Mouse (Mus musculus) heart, embryonic 13.5 days (tissue): ENCODE data around the gene Eme2. TPM values are rescaled to one million over a fixed set of nuclear protein-coding genes. Genes with fewer than 3 reads are reported as not detected.
A peak's percentile ranks its signal among the peaks of the same experiment; 100 is the strongest.

Experiments used
- ATAC-seq: fragments of 200-750 bp; cut with Nextera tagmentation; 2 replicates; pipeline ENCODE4 v1.8.0; 2017; ENCODE audit warnings: moderate TSS enrichment; ENCODE audit not compliant: insufficient number of reproducible peaks, low FRiP score, low TSS enrichment; ENCODE audit errors: extremely low read depth
- H3K27ac ChIP-seq: fragments of 300-500 bp; sonication (generic); replicated peaks from 2 replicates; pipeline ENCODE4 v1.5.1; 2015; ENCODE audit warnings: moderate library complexity, mild to moderate bottlenecking, inconsistent platforms
- H3K27me3 ChIP-seq: fragments of 300-500 bp; sonication (generic); replicated peaks from 2 replicates; pipeline ENCODE4 v1.6.1; 2015; ENCODE audit warnings: mild to moderate bottlenecking, inconsistent platforms
- H3K36me3 ChIP-seq: fragments of 300-500 bp; sonication (generic); 2 replicates; pipeline ENCODE4 v1.6.1; 2015; ENCODE audit warnings: mild to moderate bottlenecking, inconsistent platforms
- H3K4me1 ChIP-seq: fragments of 300-500 bp; sonication (generic); 2 replicates; pipeline ENCODE4 v1.6.1; 2015; ENCODE audit warnings: inconsistent platforms
- H3K4me2 ChIP-seq: fragments of 300-500 bp; sonication (generic); 2 replicates; pipeline ENCODE4 v1.6.1; 2015; ENCODE audit warnings: inconsistent platforms, mild to moderate bottlenecking, moderate library complexity
- H3K4me3 ChIP-seq: fragments of 300-500 bp; sonication (generic); 2 replicates; pipeline ENCODE4 v1.5.1; 2015; ENCODE audit warnings: moderate library complexity, mild to moderate bottlenecking, inconsistent platforms
- H3K9ac ChIP-seq: fragments of 300-500 bp; sonication (generic); 2 replicates; pipeline ENCODE4 v1.6.1; 2015; ENCODE audit warnings: inconsistent platforms, mild to moderate bottlenecking, moderate library complexity
- H3K9me3 ChIP-seq: fragments of 300-500 bp; sonication (generic); 2 replicates; pipeline ENCODE4 v1.6.1; 2016; ENCODE audit warnings: inconsistent platforms
- WGBS: fragments of 180-500 bp; shearing (Covaris S2); methylation state at CpG from one replicate; pipeline ENCODE4 v1.1.7; 2015; ENCODE audit warnings: mixed read lengths; 5-methylcytosine and 5-hydroxymethylcytosine counted together
- polyA plus RNA-seq: library from polyadenylated mRNA; unstranded; fragments of >200 nt; fragmentation: Nextera tagmentation; extraction: Ambion mirVana; gene quantifications from 2 replicates; pipeline ENCODE4 v1.2.1, GENCODE M21; 2015

Eme2 gene
- polyA plus RNA-seq, 1 experiment from 2014 or later = 22.5 TPM

DNA sequence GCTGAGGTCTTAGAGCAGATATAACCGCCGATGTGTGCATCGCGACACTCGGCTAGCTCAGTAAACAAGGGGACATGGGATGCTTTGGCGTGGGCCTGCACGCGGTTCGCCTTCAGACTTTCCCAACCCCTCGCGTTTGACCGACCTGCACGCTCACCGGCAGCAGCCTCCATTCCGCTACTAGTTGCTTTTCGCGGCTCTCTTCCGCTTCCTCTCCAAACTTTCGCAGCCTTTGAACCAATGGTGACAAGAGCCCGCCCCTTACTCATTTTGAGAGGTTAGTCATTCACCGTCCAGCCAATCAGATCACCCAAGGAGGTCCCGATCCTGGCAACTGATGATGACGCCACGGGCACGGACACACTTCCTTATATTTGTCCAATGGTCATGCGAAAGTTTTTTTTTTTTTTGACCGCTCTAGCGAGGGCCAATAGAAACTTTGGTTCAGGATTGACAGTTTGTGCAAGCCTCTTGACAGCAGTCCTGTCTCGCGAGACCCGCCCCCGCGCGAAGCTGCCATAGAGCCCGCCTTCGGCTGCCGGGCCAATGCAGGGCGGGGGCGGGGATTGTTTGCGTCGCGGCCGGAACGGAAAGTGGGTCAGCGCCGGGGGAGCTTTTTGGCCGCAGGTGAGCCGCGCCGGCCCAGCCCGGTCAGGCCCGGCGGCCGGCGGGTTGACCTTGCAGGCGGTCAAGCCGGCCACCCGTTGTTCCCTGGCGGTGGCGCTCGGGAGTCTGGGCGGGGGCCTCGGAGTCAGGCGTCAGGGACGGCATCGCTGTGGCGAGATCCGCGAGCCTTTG, 8.6 kb downstream of the Eme2 start, which contains the start of the genes Nubp2 and Spsb3:
TSS of gene Nubp2 (minus strand) at position 216 of the 798 bp plus-strand sequence.
TSS of gene Spsb3 (plus strand) at position 510 of the 798 bp plus-strand sequence.
- under 1% methylated on average over 69 of the region's 69 CpGs for WGBS

GRCm38 (mm10) chr17:24885356-24886133, 9.3 kb downstream of the Eme2 start:
- Histone ChIP-seq H3K27ac (no peak overlapping the region), H3K4me1 (peaks cover 30% of the 10 kb centered on the region), H3K4me3 (peak overlapping the region; percentile 76), H3K9ac (peak overlapping the region; percentile 81), H3K9me3 (no peaks in the 10 kb centered on the region), H3K27me3 (no peaks in the 10 kb centered on the region), H3K4me2 (peak overlapping the region; percentile 98), H3K36me3 (peaks cover 48% of the 10 kb centered on the region)
- ATAC-seq = no peak
- 23% methylated on average over 22 of the region's 22 CpGs for WGBS

More for the DNA sequence above, 8.6 kb downstream of the Eme2 start, which contains the start of the genes Nubp2 and Spsb3:
- Histone ChIP-seq H3K4me1 (peaks cover 30% of the 10 kb centered on the region), H3K27ac (peak within 1 kb of the TSS; percentile 77), H3K9ac (peak within 1 kb of the TSS; percentile 89), H3K36me3 (peaks cover 56% of the 10 kb centered on the region), H3K4me3 (peak within 1 kb of the TSS; percentile 76), H3K9me3 (no peaks in the 10 kb centered on the region), H3K4me2 (peak within 1 kb of the TSS; percentile 98), H3K27me3 (no peaks in the 10 kb centered on the region)
- ATAC-seq = peak; percentile 94

DNA sequence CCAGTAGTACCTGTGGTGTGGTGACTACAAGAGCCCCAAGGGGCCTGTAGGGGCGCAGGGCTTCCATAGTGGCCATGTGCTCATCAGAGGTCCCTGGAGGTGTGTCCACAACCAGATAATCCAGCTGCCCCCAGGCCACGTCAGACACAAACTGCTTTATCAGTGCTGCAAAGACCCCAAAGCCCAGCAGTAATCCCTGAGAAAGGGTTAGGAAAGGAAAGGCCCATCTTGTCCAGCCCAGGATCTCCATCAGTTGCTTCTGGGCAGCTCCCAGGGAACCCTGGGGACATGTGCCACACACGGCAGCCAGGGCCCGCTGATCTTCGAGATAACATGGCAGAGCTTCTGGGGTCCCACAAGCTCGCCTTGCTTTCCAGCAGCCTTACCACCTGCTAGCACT, 10.5 kb downstream of the Eme2 start:
- Histone ChIP-seq H3K4me2 (no peak overlapping the region), H3K36me3 (peaks cover 37% of the 10 kb centered on the region), H3K9me3 (no peaks in the 10 kb centered on the region), H3K9ac (no peak overlapping the region), H3K4me1 (peaks cover 30% of the 10 kb centered on the region), H3K27me3 (no peaks in the 10 kb centered on the region), H3K27ac (no peak overlapping the region), H3K4me3 (no peak overlapping the region)
- ATAC-seq = no peak
- WGBS = 70% methylated on average over 6 of the region's 6 CpGs

DNA sequence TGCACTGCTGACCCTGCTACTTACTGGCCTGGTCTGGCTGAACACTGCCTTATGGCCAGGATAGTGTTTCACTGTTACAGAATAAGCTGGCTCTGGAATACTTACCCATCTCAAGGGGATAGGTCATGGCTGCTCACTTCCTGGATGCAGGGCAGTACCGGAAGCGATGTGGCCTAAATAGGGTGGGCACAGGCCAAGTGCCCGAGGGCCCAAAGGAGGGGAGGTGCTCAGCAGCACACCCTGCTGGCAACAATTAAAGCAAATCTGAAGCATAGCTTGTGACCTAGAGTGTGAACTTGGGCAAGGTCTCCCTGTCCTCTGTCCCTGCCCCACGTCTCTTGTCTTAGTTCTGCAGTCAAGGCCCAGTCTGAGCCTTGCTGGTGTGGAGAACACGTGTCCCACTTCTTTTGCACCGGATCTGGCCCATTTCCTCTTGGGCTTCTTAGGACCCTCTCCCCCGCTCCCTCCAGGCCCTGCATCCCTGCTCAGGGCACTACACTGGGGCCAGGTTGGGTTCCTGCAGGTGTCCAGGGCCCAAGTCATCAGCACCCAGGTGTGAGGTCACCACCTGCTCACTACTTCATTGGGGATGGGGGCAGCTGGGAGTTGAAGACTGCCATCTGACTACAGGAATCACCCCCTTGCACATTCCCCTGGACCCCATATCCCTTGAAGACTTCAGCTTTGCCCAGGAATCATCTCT, 13.0 kb downstream of the Eme2 start:
- Histone ChIP-seq H3K4me2 (no peak overlapping the region), H3K9me3 (no peaks in the 10 kb centered on the region), H3K27ac (no peak overlapping the region), H3K36me3 (peaks cover 28% of the 10 kb centered on the region), H3K4me3 (no peak overlapping the region), H3K4me1 (peaks cover 14% of the 10 kb centered on the region), H3K27me3 (no peaks in the 10 kb centered on the region), H3K9ac (no peak overlapping the region)
- WGBS = 46% methylated on average over 7 of the region's 7 CpGs
- no peak for ATAC-seq

DNA sequence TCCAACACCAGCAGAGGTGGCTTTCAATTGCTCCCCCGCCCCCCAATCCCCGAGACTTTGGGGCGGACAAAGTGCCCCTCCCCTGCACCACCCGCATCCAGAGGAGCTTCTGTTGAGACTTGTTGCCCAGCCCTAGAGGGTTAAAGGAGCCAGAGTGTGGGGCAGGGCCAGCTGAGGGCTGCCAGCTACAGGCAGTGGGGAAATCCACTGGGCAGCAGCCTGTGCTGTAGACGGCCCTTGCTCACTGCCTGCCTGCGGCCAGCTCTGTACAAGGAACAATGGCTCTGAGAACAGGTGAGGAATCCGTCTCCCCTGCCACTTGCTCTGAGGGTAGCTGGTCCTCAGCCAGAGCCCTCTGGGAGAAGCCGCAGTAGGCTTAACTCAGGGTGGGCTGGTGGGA, 16.4 kb downstream of the Eme2 start:
- ATAC-seq = no peak
- Histone ChIP-seq H3K4me3 (no peak overlapping the region), H3K4me1 (0 out of 2 replicates have a peak, but pooled peaks cover 4% of the 10 kb centered on the region), H3K27me3 (no peaks in the 10 kb centered on the region), H3K9ac (no peak overlapping the region), H3K4me2 (no peak overlapping the region), H3K36me3 (peaks cover 14% of the 10 kb centered on the region), H3K9me3 (no peaks in the 10 kb centered on the region), H3K27ac (no peak overlapping the region)
- WGBS = 70% methylated on average over 8 of the region's 8 CpGs

GRCm38 (mm10) chr17:24878117-24878397, 16.8 kb downstream of the Eme2 start:
- ATAC-seq = no peak
- no peak overlapping the region for H3K9ac ChIP-seq
- no peak overlapping the region for H3K27ac ChIP-seq

DNA sequence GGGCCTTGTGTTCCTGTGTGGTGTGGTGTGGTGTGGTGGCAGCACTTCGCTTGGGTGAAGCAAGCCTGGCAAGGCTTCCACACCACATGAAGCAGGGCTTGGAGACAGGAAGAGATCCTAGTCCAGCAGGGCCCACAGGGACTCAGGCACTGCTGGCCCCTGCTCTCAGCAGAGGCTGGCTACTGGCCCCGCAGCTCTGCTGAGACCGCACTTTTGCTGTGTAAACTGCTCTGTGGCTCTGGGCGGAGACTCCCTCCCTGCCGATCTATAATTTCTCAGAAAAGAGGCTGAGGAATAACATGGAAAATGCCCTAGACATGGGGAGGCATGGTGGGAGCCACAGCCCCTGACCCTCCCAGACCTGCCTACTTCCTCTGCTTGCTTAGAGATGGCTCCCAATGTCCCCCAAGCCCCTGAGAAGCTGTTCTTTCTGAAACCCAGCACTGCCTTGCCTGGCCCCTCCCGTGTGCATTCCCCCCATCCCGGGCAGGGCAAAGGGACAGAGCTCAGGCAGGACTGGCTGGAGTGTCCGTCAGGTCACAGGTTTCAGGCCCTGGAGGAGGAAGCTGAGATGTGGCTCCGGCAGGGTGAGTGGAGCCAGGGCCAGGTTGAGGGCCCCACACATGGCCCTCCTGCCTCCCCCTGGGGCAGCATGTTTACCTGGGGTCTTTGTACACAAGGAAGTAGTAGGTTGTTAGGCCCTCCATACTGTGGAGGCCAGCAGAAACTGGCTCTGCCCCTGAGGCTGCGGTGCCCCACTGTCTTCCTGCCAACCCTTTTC, 17.4 kb downstream of the Eme2 start:
- no peak overlapping the region for H3K27ac ChIP-seq
- no peak overlapping the region for H3K9ac ChIP-seq

More at GRCm38 (mm10) chr17:24878117-24878397, 16.8 kb downstream of the Eme2 start:
- H3K4me1 ChIP-seq = 0 out of 2 replicates have a peak, but pooled peaks cover 4% of the 10 kb centered on the region
- no peaks in the 10 kb centered on the region for H3K27me3 ChIP-seq
- no peak overlapping the region for H3K4me2 ChIP-seq
- H3K9me3 ChIP-seq = no peaks in the 10 kb centered on the region
- H3K4me3 ChIP-seq = no peak overlapping the region
- peaks cover 9% of the 10 kb centered on the region for H3K36me3 ChIP-seq
- WGBS = 42% methylated on average over 5 of the region's 5 CpGs

GRCm38 (mm10) chr17:24874989-24875388, 19.9 kb downstream of the Eme2 start:
- no peaks in the 10 kb centered on the region for H3K4me1 ChIP-seq
- 59% methylated on average over 8 of the region's 8 CpGs for WGBS
- no peak overlapping the region for H3K9ac ChIP-seq
- H3K36me3 ChIP-seq = no peaks in the 10 kb centered on the region
- no peaks in the 10 kb centered on the region for H3K9me3 ChIP-seq
- no peak overlapping the region for H3K4me2 ChIP-seq
- no peaks in the 10 kb centered on the region for H3K27me3 ChIP-seq
- H3K4me3 ChIP-seq = no peak overlapping the region
- H3K27ac ChIP-seq = no peak overlapping the region
- no peak for ATAC-seq

More for the DNA sequence above, 17.4 kb downstream of the Eme2 start:
- Histone ChIP-seq H3K9me3 (no peaks in the 10 kb centered on the region), H3K36me3 (peaks cover 4% of the 10 kb centered on the region), H3K27me3 (no peaks in the 10 kb centered on the region), H3K4me1 (0 out of 2 replicates have a peak, but pooled peaks cover 4% of the 10 kb centered on the region), H3K4me3 (no peak overlapping the region), H3K4me2 (no peak overlapping the region)
- no peak for ATAC-seq
- 57% methylated on average over 10 of the region's 10 CpGs for WGBS

- H3K4me1 ChIP-seq = no peaks in the 10 kb centered on the region
- H3K9ac ChIP-seq = no peak overlapping the region
- no peak overlapping the region for H3K4me3 ChIP-seq
- no peaks in the 10 kb centered on the region for H3K27me3 ChIP-seq
- H3K27ac ChIP-seq = no peak overlapping the region
- H3K9me3 ChIP-seq = no peaks in the 10 kb centered on the region
- WGBS = 48% methylated on average over 1 of the region's 1 CpGs
- H3K4me2 ChIP-seq = no peak overlapping the region
- H3K36me3 ChIP-seq = no peaks in the 10 kb centered on the region
- no peak for ATAC-seq
These were observed 20.5 kb downstream of the Eme2 start for GRCm38 (mm10) chr17:24874405-24874745.

- Histone ChIP-seq H3K36me3 (no peaks in the 10 kb centered on the region), H3K4me1 (no peaks in the 10 kb centered on the region), H3K9me3 (no peaks in the 10 kb centered on the region), H3K27ac (no peak overlapping the region), H3K9ac (no peak overlapping the region), H3K4me3 (no peak overlapping the region), H3K4me2 (no peak overlapping the region), H3K27me3 (no peaks in the 10 kb centered on the region)
- no peak for ATAC-seq
- 27% methylated on average over 4 of the region's 4 CpGs for WGBS
These were observed 21.0 kb downstream of the Eme2 start for GRCm38 (mm10) chr17:24873695-24874404.
